Mouse (Mus musculus) spleen, adult 2 months (tissue): ENCODE data around the gene Rpa1. TPM values are rescaled to one million over a fixed set of nuclear protein-coding genes. Genes with fewer than 3 reads are reported as not detected.
"Not testable (repeated sequence)": the region's sequence is repeated elsewhere in the genome, so short reads cannot be mapped to it uniquely, and the experiment has no call there.

Experiments
- DNase-seq, 2 experiments: peaks; one replicate each; pipeline versions ENCODE4 v3.0.0 to v3.0.0-alpha.2; 2012 to 2021; ENCODE audit warnings: low spot score in 2 of 2, low read depth in 1 of 2
- H3K27ac ChIP-seq: fragments of 200-500 bp; 2 replicates; pipeline ENCODE4 v1.5.1; 2012; ENCODE audit warnings: low read length, inconsistent platforms; ENCODE audit not compliant: insufficient read depth
- H3K27me3 ChIP-seq: fragments of 200-500 bp; 2 replicates; pipeline ENCODE4 v1.6.1; 2012; ENCODE audit warnings: mild to moderate bottlenecking, moderate library complexity, low read length, inconsistent platforms; ENCODE audit not compliant: control insufficient read depth, insufficient read depth
- H3K36me3 ChIP-seq: fragments of 200-500 bp; 2 replicates; pipeline ENCODE4 v1.6.1; 2012; ENCODE audit warnings: mild to moderate bottlenecking, low read length, inconsistent platforms; ENCODE audit not compliant: control insufficient read depth, insufficient read depth
- H3K4me1 ChIP-seq: fragments of 200-500 bp; 2 replicates; pipeline ENCODE4 v1.6.1; 2011; ENCODE audit warnings: inconsistent platforms; ENCODE audit not compliant: control insufficient read depth, insufficient read depth, insufficient read length
- H3K4me3 ChIP-seq: fragments of 200-500 bp; 2 replicates; pipeline ENCODE4 v1.5.1; 2011; ENCODE audit warnings: mild to moderate bottlenecking, inconsistent platforms; ENCODE audit not compliant: insufficient read depth, insufficient read length; ENCODE audit errors: extremely low read depth
- CTCF ChIP-seq: fragments of 200-500 bp; IDR thresholded peaks from 2 replicates; pipeline ENCODE4 v1.5.1; 2011; ENCODE audit warnings: mild to moderate bottlenecking, inconsistent platforms; ENCODE audit not compliant: insufficient read depth, insufficient read length, insufficient replicate concordance; ENCODE audit errors: extremely low read depth
- POLR2A ChIP-seq: fragments of 200-500 bp; IDR thresholded peaks from 2 replicates; pipeline ENCODE4 v1.6.1; 2011; ENCODE audit warnings: low read depth, low read length, inconsistent platforms
- WGBS: fragments of 180-500 bp; shearing (Covaris S2); methylation state at CpG from one replicate; pipeline ENCODE4 v1.1.7; 2018; 5-methylcytosine and 5-hydroxymethylcytosine counted together
- polyA plus RNA-seq: library from polyadenylated mRNA; depleted of rRNA; stranded (reverse); fragments of >200 nt; gene quantifications from 2 replicates; pipeline ENCODE4 v1.2.3, GENCODE M21; 2012

The Rpa1 gene
- polyA plus RNA-seq, 1 experiment, result 23.6 TPM

DNA sequence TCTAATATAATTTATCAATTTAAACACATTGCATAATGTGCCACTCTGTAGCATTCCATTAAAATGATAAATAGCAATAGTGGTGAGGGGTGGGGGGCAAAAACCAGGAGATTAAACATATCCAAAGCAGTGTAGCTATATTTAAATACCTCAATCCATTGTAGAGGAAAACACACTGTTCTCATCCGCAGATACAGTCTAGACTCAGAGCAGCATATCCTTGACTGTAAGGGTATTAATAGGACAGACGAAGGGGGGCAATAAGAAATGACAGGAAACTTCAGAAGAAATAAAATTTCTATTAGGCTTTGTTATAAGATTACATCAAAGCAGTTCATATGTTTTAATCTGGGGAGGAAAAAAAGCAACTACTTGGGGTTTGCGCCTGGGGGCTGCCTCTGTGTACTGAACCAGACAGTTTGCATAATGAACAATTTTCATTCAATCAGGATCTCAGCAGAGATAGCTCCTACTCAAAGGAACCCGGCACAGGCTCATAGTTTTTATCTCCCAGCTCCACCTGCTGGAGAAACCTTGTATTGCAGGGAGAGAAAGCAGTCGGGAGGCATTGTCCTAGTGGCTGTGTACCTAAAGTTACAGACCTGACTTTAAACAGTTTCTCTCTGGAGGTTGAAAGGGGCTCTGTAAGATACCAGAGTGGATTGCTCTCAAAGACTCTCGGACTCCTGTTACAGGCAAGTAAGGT is 57.4 kb downstream of the Rpa1 start:
- no peak overlapping the region for H3K4me3 ChIP-seq
- TF ChIP-seq POLR2A (no peak), CTCF (peak; percentile 75; the same call in 1 of the 2 replicates)
- H3K36me3 ChIP-seq, result no peaks in the 10 kb centered on the region
- H3K27me3 ChIP-seq, result no peaks in the 10 kb centered on the region
- WGBS, result 26% methylated on average over 6 of the region's 6 CpGs
- no peaks in the 10 kb centered on the region for H3K4me1 ChIP-seq
- DNase-seq, result peak; percentile 70 to 82
- H3K27ac ChIP-seq, result no peak overlapping the region

DNA sequence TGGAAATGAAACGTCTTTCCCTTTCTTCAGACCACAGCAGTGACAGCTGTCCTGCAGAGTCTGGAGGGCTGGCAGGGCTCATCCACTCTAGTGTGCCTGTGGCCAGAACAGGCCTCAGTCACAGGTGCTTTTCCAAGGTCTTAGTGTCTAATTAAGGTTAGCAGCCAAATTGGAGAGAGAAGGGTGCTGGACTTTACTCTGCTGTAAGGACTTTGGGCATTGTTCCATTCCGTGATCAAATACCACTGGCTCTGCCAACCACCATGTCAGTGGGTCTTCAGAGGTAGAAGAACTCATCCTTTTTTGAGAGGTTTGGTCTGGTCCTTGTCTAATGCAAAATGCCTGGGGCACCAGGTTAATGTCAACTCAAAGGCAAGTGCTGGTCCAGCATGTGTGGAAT is 59.0 kb downstream of the Rpa1 start:
- Histone ChIP-seq H3K4me3 (no peak overlapping the region), H3K27me3 (no peaks in the 10 kb centered on the region), H3K27ac (no peak overlapping the region), H3K4me1 (no peaks in the 10 kb centered on the region), H3K36me3 (no peaks in the 10 kb centered on the region)
- TF ChIP-seq CTCF (no peak), POLR2A (no peak)
- no peak for DNase-seq
- WGBS, result 73% methylated on average over 2 of the region's 2 CpGs

DNA sequence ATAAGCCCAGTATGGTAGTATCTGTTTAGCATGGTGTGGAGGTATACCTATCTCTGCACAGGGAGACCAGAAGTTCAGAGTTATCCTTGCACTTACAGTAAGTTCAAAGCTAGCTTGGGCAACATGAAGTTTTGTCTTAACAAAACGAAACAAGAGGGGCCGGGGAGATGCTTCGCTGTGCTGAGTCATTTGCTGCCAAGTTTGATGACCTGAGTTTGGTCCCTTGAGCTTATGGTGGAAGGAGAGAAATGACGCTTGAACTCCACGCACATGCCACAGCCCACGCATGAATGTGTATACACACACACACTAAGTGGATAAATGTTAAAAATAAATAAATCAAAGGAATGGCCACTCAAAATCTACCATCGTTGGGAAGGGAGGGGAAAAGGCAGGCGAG is 59.6 kb downstream of the Rpa1 start:
- Histone ChIP-seq H3K27me3 (no peaks in the 10 kb centered on the region), H3K4me3 (no peak overlapping the region), H3K27ac (no peak overlapping the region), H3K4me1 (no peaks in the 10 kb centered on the region), H3K36me3 (no peaks in the 10 kb centered on the region)
- TF ChIP-seq POLR2A, result no peak
- TF ChIP-seq CTCF, result no peak
- WGBS, result 84% methylated on average over 8 of the region's 8 CpGs
- no peak for DNase-seq

DNA sequence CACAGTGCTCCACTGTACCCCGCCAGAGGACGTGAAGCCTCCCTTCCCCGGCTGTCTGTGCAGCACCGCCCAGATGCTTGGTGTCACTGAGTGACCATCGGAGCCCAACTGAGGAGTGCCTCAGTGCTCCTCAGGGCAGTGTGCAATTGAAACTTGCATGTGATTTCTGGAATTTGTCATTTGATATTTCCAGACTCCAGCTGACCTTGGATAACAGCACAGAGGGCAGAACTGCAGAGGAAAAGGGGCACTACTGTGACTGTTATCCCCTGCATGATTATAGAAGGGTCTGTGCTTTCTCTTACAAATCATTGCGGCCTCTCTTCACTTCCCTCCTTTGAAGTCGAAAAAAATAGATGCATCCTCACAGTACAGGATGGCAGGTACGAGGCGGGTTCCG is 60.2 kb downstream of the Rpa1 start:
- Histone ChIP-seq H3K36me3 (no peaks in the 10 kb centered on the region), H3K27me3 (no peaks in the 10 kb centered on the region), H3K27ac (no peak overlapping the region), H3K4me1 (no peaks in the 10 kb centered on the region), H3K4me3 (no peak overlapping the region)
- WGBS, result 88% methylated on average over 10 of the region's 10 CpGs
- no peak for DNase-seq
- TF ChIP-seq POLR2A (no peak), CTCF (no peak)

- TF ChIP-seq CTCF (no peak), POLR2A (no peak)
- no peaks in the 10 kb centered on the region for H3K27me3 ChIP-seq
- WGBS, result 93% methylated on average over 4 of the region's 4 CpGs
These were observed 61.3 kb downstream of the Rpa1 start for GRCm38 (mm10) chr11:75286868-75287267.

DNA sequence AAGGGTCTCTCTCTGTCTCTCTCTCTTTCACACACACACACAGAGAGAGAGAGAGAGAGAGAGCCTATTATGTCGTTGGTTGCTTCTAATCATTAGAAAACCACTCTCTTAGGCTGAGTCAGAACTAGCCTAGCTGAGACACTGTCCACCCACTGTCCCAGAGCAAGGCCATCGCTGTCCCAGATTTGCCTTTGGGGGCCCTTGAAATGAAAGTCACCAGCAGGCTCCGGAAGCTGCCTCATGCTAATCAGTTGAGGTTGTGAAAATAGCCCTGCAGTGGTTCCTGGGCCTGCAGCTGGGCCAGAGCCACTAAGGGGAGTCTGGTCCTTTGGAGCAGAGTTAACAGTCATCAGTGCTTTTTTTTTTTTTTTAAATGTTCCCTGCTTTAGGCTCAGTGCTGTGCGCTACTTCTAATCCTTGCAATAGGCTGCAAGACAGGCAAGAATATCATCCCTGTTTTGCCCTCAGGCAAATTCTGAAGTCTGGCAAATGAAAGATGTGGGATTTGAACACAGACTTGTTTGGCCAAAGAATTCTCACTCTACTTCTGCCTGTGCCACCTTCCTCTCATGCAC is 62.1 kb downstream of the Rpa1 start:
- Histone ChIP-seq H3K27me3 (no peaks in the 10 kb centered on the region), H3K4me3 (no peak overlapping the region), H3K36me3 (no peaks in the 10 kb centered on the region), H3K4me1 (no peaks in the 10 kb centered on the region; the same call in 1 of the 2 replicates), H3K27ac (no peak overlapping the region)
- TF ChIP-seq CTCF (no peak), POLR2A (no peak)
- WGBS, result 66% methylated on average over 4 of the region's 4 CpGs
- no peak for DNase-seq

More at GRCm38 (mm10) chr11:75286868-75287267, 61.3 kb downstream of the Rpa1 start:
- no peaks in the 10 kb centered on the region for H3K4me1 ChIP-seq
- no peaks in the 10 kb centered on the region for H3K36me3 ChIP-seq
- H3K27ac ChIP-seq, result no peak overlapping the region
- DNase-seq, result no peak
- H3K4me3 ChIP-seq, result no peak overlapping the region

DNA sequence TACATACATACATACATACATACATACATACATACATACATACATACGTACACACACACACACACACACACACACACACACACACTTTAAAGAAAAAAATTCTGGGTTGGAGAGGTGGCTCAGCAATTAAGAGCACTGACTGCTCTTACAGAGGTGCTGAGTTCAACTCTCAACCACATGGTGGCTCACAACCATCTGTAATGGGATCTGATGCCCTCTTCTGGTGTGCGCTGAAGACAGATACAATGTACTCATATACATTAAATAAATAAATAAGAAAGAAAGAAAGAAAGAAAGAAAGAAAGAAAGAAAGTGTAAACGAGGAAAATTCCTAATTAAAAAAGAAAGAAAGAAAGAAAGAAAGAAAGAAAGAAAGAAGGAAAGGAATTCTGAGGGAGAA is 64.3 kb downstream of the Rpa1 start:
- H3K27me3 ChIP-seq, DNase-seq, H3K4me3 ChIP-seq, H3K36me3 ChIP-seq, H3K27ac ChIP-seq: not testable (repeated sequence)
- peaks cover 16% of the 10 kb centered on the region; the same call in 1 of the 2 replicates for H3K4me1 ChIP-seq
- 85% methylated on average over 3 of the region's 3 CpGs for WGBS
